Comparison of ENCODE assay signal across 16 mouse cellular contexts in genomic region chr16:29815200-29815599, GRCm38 (mm10).
DNase-seq lines count a peak whose midpoint lies in the region; ATAC-seq and TF ChIP-seq lines count a peak whose summit lies in the region.
"Had no signal": no experiment of that assay in that cellular context is flagged by ENCODE, and none has a peak within 500 bp of the region (broad histone marks: within the 10 kb centered on the region; RNA-seq: fewer than 3 reads in every experiment).

No protein-coding gene starts in this region.

- peaks cover 30% of the 10 kb centered on the region for H3K4me1 ChIP-seq in kidney, embryonic 16.5 days (ENCODE audit: insufficient read depth, low read length)
- H3K4me1 ChIP-seq in embryonic facial prominence, embryonic 13.5 days, result peaks cover 45% of the 10 kb centered on the region
- H3K4me1 ChIP-seq in small intestine, adult 2 months (ENCODE audit: control insufficient read depth, insufficient read depth, insufficient read length, low read length), result peaks cover 51% of the 10 kb centered on the region
- H3K4me1 ChIP-seq in liver, embryonic 12.5 days, result peaks cover 15% of the 10 kb centered on the region; the same call in 1 of the 2 replicates

- H3K36me3 ChIP-seq in kidney, embryonic 16.5 days (ENCODE audit: insufficient read depth, low read length), result no peaks in the 10 kb centered on the region
- H3K36me3 ChIP-seq in embryonic facial prominence, embryonic 13.5 days, result no peaks in the 10 kb centered on the region
- no peaks in the 10 kb centered on the region for H3K36me3 ChIP-seq in small intestine, adult 2 months (ENCODE audit: control insufficient read depth, insufficient read depth, low read length)
- no peaks in the 10 kb centered on the region for H3K36me3 ChIP-seq in liver, embryonic 12.5 days
- H3K36me3 ChIP-seq: heart, embryonic 15.5 days; midbrain, embryonic 15.5 days had no signal

- ATAC-seq in kidney, embryonic 16.5 days (ENCODE audit: low FRiP score, low TSS enrichment), result no peak
- ATAC-seq in embryonic facial prominence, embryonic 13.5 days (ENCODE audit: insufficient number of reproducible peaks, insufficient read depth, low FRiP score, low TSS enrichment, low read depth), result no peak
- ATAC-seq in liver, embryonic 12.5 days, result no peak
- ATAC-seq: activated CD4-positive, CD25-positive, alpha-beta regulatory T cell, adult 4 months; forebrain, embryonic 13.5 days had no signal

- TF ChIP-seq POLR2A in small intestine, adult 2 months (IDR thresholded peaks at IDR 0.05; ENCODE audit: low read depth, low read length), result no peak

- DNase-seq in kidney, postnatal 4 days, result no peak
- peak; percentile 48 to 80 for DNase-seq in layer of hippocampus, adult 18-20 months (ENCODE audit: low spot score in 2 of 2)
- DNase-seq in thymus, postnatal 10 days (ENCODE audit: low spot score in 2 of 2), result no peak
- DNase-seq in heart, postnatal 10 days, result no peak
- DNase-seq: cerebellum, postnatal 36 days; gastrocnemius, adult 2 months; heart, adult 18-20 months had no signal

- peak overlapping the region; percentile 44; the same call in 1 of the 2 replicates for H3K27ac ChIP-seq in kidney, embryonic 16.5 days (ENCODE audit: low read length)
- peak overlapping the region; percentile 51; the same call in 1 of the 2 replicates for H3K27ac ChIP-seq in embryonic facial prominence, embryonic 13.5 days
- H3K27ac ChIP-seq in small intestine, adult 2 months (ENCODE audit: insufficient read depth, low read depth, low read length), result peak overlapping the region; percentile 72; the same call in 1 of the 2 replicates
- no peak overlapping the region for H3K27ac ChIP-seq in liver, embryonic 12.5 days
- H3K27ac ChIP-seq: hindbrain, embryonic 14.5 days; midbrain, embryonic 15.5 days had no signal

- no peak overlapping the region for H3K4me3 ChIP-seq in kidney, embryonic 16.5 days (ENCODE audit: low read length)
- H3K4me3 ChIP-seq in embryonic facial prominence, embryonic 13.5 days, result no peak overlapping the region
- H3K4me3 ChIP-seq in small intestine, adult 2 months (ENCODE audit: low read depth, low read length), result no peak overlapping the region
- H3K4me3 ChIP-seq in liver, embryonic 12.5 days, result no peak overlapping the region
- H3K4me3 ChIP-seq: forebrain, embryonic 13.5 days; gastrocnemius, adult 2 months; heart, embryonic 15.5 days; midbrain, embryonic 15.5 days had no signal

- no peak for TF ChIP-seq CTCF in small intestine, adult 2 months (IDR thresholded peaks at IDR 0.05; ENCODE audit: extremely low read depth, insufficient read length, insufficient replicate concordance, low read depth, low read length)

- peaks cover 10% of the 10 kb centered on the region for H3K27me3 ChIP-seq in kidney, embryonic 16.5 days (ENCODE audit: insufficient read depth, low read length)
- H3K27me3 ChIP-seq in embryonic facial prominence, embryonic 13.5 days, result peaks cover 3% of the 10 kb centered on the region; the same call in 1 of the 2 replicates
- H3K27me3 ChIP-seq in small intestine, adult 2 months (ENCODE audit: control insufficient read depth, insufficient read depth, low read length), result no peaks in the 10 kb centered on the region
- H3K27me3 ChIP-seq in liver, embryonic 12.5 days (replicated peaks), result peaks cover 76% of the 10 kb centered on the region

- H3K4me2 ChIP-seq in kidney, embryonic 16.5 days (replicated peaks; ENCODE audit: low read depth, low read length), result no peak overlapping the region
- H3K4me2 ChIP-seq in embryonic facial prominence, embryonic 13.5 days, result no peak overlapping the region
- H3K4me2 ChIP-seq in liver, embryonic 12.5 days, result no peak overlapping the region
- H3K4me2 ChIP-seq: heart, embryonic 15.5 days had no signal

- no peak overlapping the region for H3K9ac ChIP-seq in kidney, embryonic 16.5 days (replicated peaks; ENCODE audit: low read length)
- H3K9ac ChIP-seq in embryonic facial prominence, embryonic 13.5 days, result no peak overlapping the region
- no peak overlapping the region for H3K9ac ChIP-seq in liver, embryonic 12.5 days
- H3K9ac ChIP-seq: forebrain, embryonic 13.5 days; heart, embryonic 15.5 days; hindbrain, embryonic 14.5 days; midbrain, embryonic 15.5 days had no signal

- 86% methylated on average over 2 of the region's 2 CpGs for WGBS in kidney, embryonic 16.5 days
- WGBS in embryonic facial prominence, embryonic 13.5 days, result 55% methylated on average over 2 of the region's 2 CpGs
- WGBS in small intestine, adult 2 months, result 73% methylated on average over 2 of the region's 2 CpGs
- WGBS in liver, embryonic 12.5 days (ENCODE audit: insufficient replicate concordance), result 69% methylated on average over 2 of the region's 2 CpGs

- intact Hi-C loops in heart, postnatal 10 days (cut with DNase I), result loop anchor here (2.0 kb wide), 2 partner anchors 80 to 252 kb away; no protein-coding TSS in a partner anchor

- H3K9me3 ChIP-seq in kidney, embryonic 16.5 days (ENCODE audit: low read length), result no peaks in the 10 kb centered on the region
- no peaks in the 10 kb centered on the region for H3K9me3 ChIP-seq in embryonic facial prominence, embryonic 13.5 days
- H3K9me3 ChIP-seq in liver, embryonic 12.5 days (replicated peaks), result no peaks in the 10 kb centered on the region
- H3K9me3 ChIP-seq: forebrain, embryonic 13.5 days; heart, embryonic 15.5 days; midbrain, embryonic 15.5 days had no signal

Comparison
In these comparisons a context has a peak if more than half of its experiments do, and no peak if none do; other contexts are left out.
1. DNase-seq: peak in layer of hippocampus, adult 18-20 months (2 of 2); none in kidney, postnatal 4 days (0 of 2), thymus, postnatal 10 days (0 of 2) and heart, postnatal 10 days (0 of 2).